Mouse (Mus musculus) small intestine, adult 2 months (tissue): ENCODE measurements around the gene Gtpbp3.
A peak's percentile ranks its signal among the peaks of the same experiment; 100 is the strongest.

Source experiments
- CTCF ChIP-seq: fragments of 200-500 bp; IDR thresholded peaks from 2 replicates; pipeline ENCODE4 v1.5.1; 2012; ENCODE audit warnings: low read depth, mild to moderate bottlenecking, control low read depth, inconsistent platforms, low read length, moderate library complexity, mixed read lengths; ENCODE audit not compliant: insufficient replicate concordance, insufficient read length; ENCODE audit errors: extremely low read depth
- POLR2A ChIP-seq: fragments of 200-500 bp; IDR thresholded peaks from 2 replicates; pipeline ENCODE4 v1.6.1; 2012; ENCODE audit warnings: low read depth, mild to moderate bottlenecking, control low read depth, inconsistent platforms, low read length, moderate library complexity

- TF ChIP-seq CTCF (no peak), POLR2A (peak; percentile 38; the same call in 1 of the 2 replicates)
Measured at GRCm38 (mm10) chr8:71488454-71488853, 551 bp downstream of the Gtpbp3 start.
